Mouse (Mus musculus) CH12.LX (cell line): ENCODE measurements at regions not wholly inside any gene's neighbourhood (a gene's known extent, or its start where the extent isn't known, plus 50 kb on each side); places are given as distances from the start of the nearest gene placed in this dataset.

ENCODE experiments used
- CTCF ChIP-seq, 2 experiments: IDR thresholded peaks in 1 of 2; conservative IDR thresholded peaks in 1 of 2; 2 replicates each; pipeline ENCODE4 v1.5.1; 2011 to 2012; ENCODE audit warnings: low read depth in 2 of 2, low read length in 2 of 2, improper control_type of control experiment in 1 of 2, inconsistent platforms in 1 of 2, mild to moderate bottlenecking in 1 of 2, moderate library complexity in 1 of 2
- E2F4 ChIP-seq: IDR thresholded peaks from 2 replicates; pipeline ENCODE4 v1.6.1; 2011; ENCODE audit warnings: low read depth, low read length, improper control_type of control experiment; ENCODE audit not compliant: insufficient replicate concordance
- ELF1 ChIP-seq: IDR thresholded peaks from 2 replicates; pipeline ENCODE4 v1.6.1; 2014; ENCODE audit warnings: low read depth, mild to moderate bottlenecking, inconsistent platforms, low read length, improper control_type of control experiment
- EP300 ChIP-seq: IDR thresholded peaks from 2 replicates; pipeline ENCODE4 v1.6.1; 2011; ENCODE audit warnings: low read length, improper control_type of control experiment
- MAFK ChIP-seq: IDR thresholded peaks from 2 replicates; pipeline ENCODE4 v1.6.1; 2011; ENCODE audit warnings: low read length, improper control_type of control experiment; ENCODE audit not compliant: insufficient replicate concordance
- MAX ChIP-seq: IDR thresholded peaks from 2 replicates; pipeline ENCODE4 v1.6.1; 2011; ENCODE audit warnings: low read length, improper control_type of control experiment
- POLR2A ChIP-seq: IDR thresholded peaks from 2 replicates; pipeline ENCODE4 v1.6.1; 2011; ENCODE audit warnings: low read depth, mild to moderate bottlenecking, improper control_type of control experiment, low read length

DNA sequence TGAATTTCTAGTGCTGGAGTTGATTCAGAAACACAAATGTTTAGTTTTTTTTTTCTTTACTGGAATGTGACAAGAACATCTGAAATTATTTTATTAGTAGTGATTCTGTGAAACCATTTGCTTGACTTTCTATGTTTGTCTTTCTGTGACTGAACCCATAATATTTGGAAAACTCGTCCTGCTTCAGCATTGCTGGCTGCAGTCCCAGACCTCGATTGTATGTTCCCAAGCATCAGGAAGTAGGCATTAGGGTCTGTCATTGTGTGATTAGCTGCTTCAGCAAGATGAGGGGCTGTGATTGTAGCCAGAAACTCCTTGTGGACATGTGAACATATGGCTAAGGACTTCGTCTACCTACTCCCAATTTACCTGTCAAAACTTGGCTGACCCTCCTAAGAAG, 122.2 kb upstream of the Zwint start:
- TF ChIP-seq MAFK: no peak
- no peak for TF ChIP-seq POLR2A
- TF ChIP-seq CTCF (conservative IDR thresholded peaks at IDR 0.05 in 1 of 2, IDR thresholded peaks at IDR 0.05 in 1 of 2; ENCODE audit: low read depth in 2 of 2, low read length in 2 of 2): no peak
- no peak for TF ChIP-seq MAX
- TF ChIP-seq E2F4: no peak
- TF ChIP-seq ELF1: no peak
- TF ChIP-seq EP300: no peak
